ENCODE assay signal across 41 mouse cellular contexts in the genomic region with DNA sequence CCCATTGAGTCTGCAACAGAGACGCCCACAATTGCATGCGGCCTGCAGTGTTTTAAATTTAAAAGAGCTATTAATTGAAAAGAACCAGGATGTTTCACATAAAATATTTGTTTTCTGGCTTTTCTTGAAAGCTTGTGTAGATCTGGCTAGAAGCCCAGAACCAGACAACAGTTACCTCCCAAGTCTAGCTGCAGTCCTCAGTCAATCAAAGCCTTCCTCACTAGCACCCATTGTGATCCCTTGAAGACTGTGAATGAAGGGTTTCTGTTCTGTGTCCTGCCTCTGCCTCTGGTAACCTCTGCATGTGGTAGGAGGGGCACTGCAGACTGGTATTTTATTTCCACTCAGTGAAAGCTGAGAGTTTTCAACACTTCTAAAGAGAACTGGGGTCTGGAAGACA. TPM values are rescaled to one million over a fixed set of nuclear protein-coding genes. Genes with fewer than 3 reads are reported as not detected.
A peak's percentile ranks its signal among the peaks of the same experiment; 100 is the strongest.
DNase-seq lines count a peak whose midpoint lies in the region; ATAC-seq and TF ChIP-seq lines count a peak whose summit lies in the region.
"Had no signal": no experiment of that assay in that cellular context is flagged by ENCODE, and none has a peak within 500 bp of the region (broad histone marks: within the 10 kb centered on the region; RNA-seq: fewer than 3 reads in every experiment).

No protein-coding gene starts in this region.

- no peaks in the 10 kb centered on the region for H3K9me3 ChIP-seq in forebrain, embryonic 15.5 days
- H3K9me3 ChIP-seq in forebrain, embryonic 11.5 days (ENCODE audit: control insufficient read depth, low read length), result no peaks in the 10 kb centered on the region
- no peaks in the 10 kb centered on the region for H3K9me3 ChIP-seq in lung, embryonic 14.5 days (ENCODE audit: low read depth, low read length)
- H3K9me3 ChIP-seq: embryonic facial prominence, embryonic 13.5 days; hindbrain, embryonic 12.5 days; lung, embryonic 15.5 days; midbrain, embryonic 10.5 days; neural tube, embryonic 12.5 days had no signal

- H3K4me2 ChIP-seq in forebrain, embryonic 15.5 days (replicated peaks), result no peak overlapping the region
- H3K4me2 ChIP-seq in forebrain, embryonic 11.5 days (ENCODE audit: low read depth, low read length, severe bottlenecking), result no peak overlapping the region
- H3K4me2 ChIP-seq in lung, embryonic 14.5 days, result no peak overlapping the region
- H3K4me2 ChIP-seq: embryonic facial prominence, embryonic 13.5 days; heart, embryonic 11.5 days; hindbrain, embryonic 12.5 days; lung, embryonic 15.5 days; neural tube, embryonic 12.5 days had no signal

- no peak overlapping the region for H3K4me3 ChIP-seq in forebrain, embryonic 15.5 days
- no peak overlapping the region for H3K4me3 ChIP-seq in forebrain, embryonic 11.5 days (ENCODE audit: low read depth, low read length)
- no peak overlapping the region for H3K4me3 ChIP-seq in lung, embryonic 14.5 days (ENCODE audit: low read depth, low read length)
- H3K4me3 ChIP-seq: embryonic facial prominence, embryonic 13.5 days; erythroblast, embryonic 14.5 days; hindbrain, embryonic 12.5 days; layer of hippocampus, adult 2 months; left cerebral cortex, adult 2 months; lung, embryonic 15.5 days; midbrain, embryonic 10.5 days; myocyte; neural tube, embryonic 12.5 days had no signal

- 0 out of 2 replicates have a peak, but pooled peaks have one; percentile 43 for ATAC-seq in forebrain, embryonic 15.5 days (replicated peaks)
- no peak for ATAC-seq in forebrain, embryonic 11.5 days (replicated peaks; ENCODE audit: low FRiP score)
- ATAC-seq in lung, embryonic 14.5 days (ENCODE audit: insufficient read depth), result no peak
- ATAC-seq: CD4-positive, CD25-positive, alpha-beta regulatory T cell, adult 4 months; intestine, embryonic 16.5 days had no signal

- peaks cover 10% of the 10 kb centered on the region for H3K4me1 ChIP-seq in forebrain, embryonic 15.5 days
- no peaks in the 10 kb centered on the region for H3K4me1 ChIP-seq in forebrain, embryonic 11.5 days (replicated peaks; ENCODE audit: control insufficient read depth, insufficient read depth, low read length)
- no peaks in the 10 kb centered on the region for H3K4me1 ChIP-seq in lung, embryonic 14.5 days (ENCODE audit: insufficient read depth)
- H3K4me1 ChIP-seq: lung, embryonic 15.5 days; neural tube, embryonic 12.5 days had no signal

- no peak for TF ChIP-seq CTCF in lung, embryonic 14.5 days (IDR thresholded peaks at IDR 0.05; ENCODE audit: low read depth)
- TF ChIP-seq CTCF in brain, embryonic 14.5 days (IDR thresholded peaks at IDR 0.05; ENCODE audit: borderline replicate concordance, extremely low read depth, insufficient read depth, insufficient read length), result no peak

- no peak for DNase-seq in forebrain, embryonic 11.5 days (ENCODE audit: low spot score)
- peak; percentile 38 for DNase-seq in lung, embryonic 14.5 days
- no peak for DNase-seq in lung, adult 18-20 months
- peak; percentile 69 for DNase-seq in brain, embryonic 14.5 days (ENCODE audit: low read depth)
- no peak for DNase-seq in adrenal gland, adult 18-20 months (ENCODE audit: low spot score in 2 of 2)
- DNase-seq in gastrocnemius, postnatal 36 days, result no peak
- DNase-seq: adrenal gland, adult 8-10 months; cerebellum, adult 11-12 months; cerebellum, adult 9-11 months; embryo, embryonic 11 days; gastrocnemius, postnatal 25 days; heart, adult 18-20 months; heart, postnatal 36 days; kidney, adult 8-10 months; kidney, postnatal 25 days; liver; right cerebral cortex, adult 18-20 months; thymus, adult 2 months; thymus, postnatal 36 days had no signal

- H3K9ac ChIP-seq in forebrain, embryonic 15.5 days (replicated peaks), result no peak overlapping the region
- no peak overlapping the region for H3K9ac ChIP-seq in forebrain, embryonic 11.5 days (ENCODE audit: low read length)
- H3K9ac ChIP-seq in lung, embryonic 14.5 days, result no peak overlapping the region
- H3K9ac ChIP-seq: embryonic facial prominence, embryonic 13.5 days; hindbrain, embryonic 12.5 days; liver, embryonic 14.5 days; lung, embryonic 15.5 days; neural tube, embryonic 12.5 days had no signal

- intact Hi-C loops in gastrocnemius, postnatal 36 days (cut with DNase I), result no loop called here

- WGBS in forebrain, embryonic 15.5 days, result 18% methylated on average over 2 of the region's 2 CpGs
- 96% methylated on average over 2 of the region's 2 CpGs for WGBS in forebrain, embryonic 11.5 days
- 64% methylated on average over 2 of the region's 2 CpGs for WGBS in lung, embryonic 14.5 days

- H3K36me3 ChIP-seq in forebrain, embryonic 15.5 days, result no peaks in the 10 kb centered on the region; the same call in 1 of the 2 replicates
- no peaks in the 10 kb centered on the region for H3K36me3 ChIP-seq in forebrain, embryonic 11.5 days (ENCODE audit: control insufficient read depth, insufficient read depth, low read length)
- H3K36me3 ChIP-seq in lung, embryonic 14.5 days (ENCODE audit: insufficient read depth), result no peaks in the 10 kb centered on the region
- H3K36me3 ChIP-seq: hindbrain, embryonic 12.5 days; lung, embryonic 15.5 days; midbrain, embryonic 10.5 days; neural tube, embryonic 12.5 days had no signal

- no peaks in the 10 kb centered on the region for H3K27me3 ChIP-seq in forebrain, embryonic 15.5 days
- no peaks in the 10 kb centered on the region for H3K27me3 ChIP-seq in forebrain, embryonic 11.5 days (ENCODE audit: control insufficient read depth, insufficient read depth, low read length)
- no peaks in the 10 kb centered on the region for H3K27me3 ChIP-seq in lung, embryonic 14.5 days (ENCODE audit: insufficient read depth, low read length)
- H3K27me3 ChIP-seq: embryonic facial prominence, embryonic 13.5 days; hindbrain, embryonic 12.5 days; lung, embryonic 15.5 days; neural tube, embryonic 12.5 days had no signal

- no peak for TF ChIP-seq POLR2A in brain, embryonic 14.5 days (IDR thresholded peaks at IDR 0.05; ENCODE audit: borderline replicate concordance, extremely low read depth, insufficient read depth, insufficient read length, poor library complexity, severe bottlenecking)

- H3K27ac ChIP-seq in forebrain, embryonic 15.5 days (replicated peaks), result no peak overlapping the region
- H3K27ac ChIP-seq in forebrain, embryonic 11.5 days (ENCODE audit: low read depth, low read length), result no peak overlapping the region
- no peak overlapping the region for H3K27ac ChIP-seq in lung, embryonic 14.5 days (ENCODE audit: low read depth)
- H3K27ac ChIP-seq: embryonic facial prominence, embryonic 13.5 days; hindbrain, embryonic 12.5 days; layer of hippocampus, adult 2 months; left cerebral cortex, adult 2 months; liver, embryonic 14.5 days; lung, embryonic 15.5 days; midbrain, embryonic 10.5 days; neural tube, embryonic 12.5 days; stomach, postnatal 0 days had no signal

RNA-seq across cellular contexts. Expression of gene Bbs9, which starts 27.5 kb away (rescaled TPM):
- polyA plus RNA-seq in forebrain, embryonic 15.5 days (2015; fragmentation: Nextera tagmentation; extraction: Ambion mirVana), result 17.5 and 20.8 TPM in 2 replicates
- 15.5 and 18.4 TPM in 2 replicates for polyA plus RNA-seq in forebrain, embryonic 11.5 days (2014; fragmentation: Nextera tagmentation; extraction: Ambion mirVana)
- polyA plus RNA-seq in lung, embryonic 14.5 days (2014; fragmentation: Nextera tagmentation; extraction: Ambion mirVana), result 12.5 and 17.1 TPM in 2 replicates
- polyA plus RNA-seq in brain, embryonic 14.5 days (2012; rRNA removed), result 21.4 and 21.9 TPM in 2 replicates
- 10 to 100 TPM; 12.5 to 16.5 TPM for total RNA-seq in adrenal gland, adult 18-20 months (2021)
- total RNA-seq in gastrocnemius, postnatal 36 days (2021), result 1 to 10 TPM; 6.8 to 8.7 TPM
- polyA plus RNA-seq: erythroblast, embryonic 14.5 days had no signal

RNA-seq across cellular contexts. Expression of gene Rp9, which starts 33.4 kb away (rescaled TPM):
- 70.1 and 71.5 TPM in 2 replicates for polyA plus RNA-seq in forebrain, embryonic 15.5 days (2015; fragmentation: Nextera tagmentation; extraction: Ambion mirVana)
- polyA plus RNA-seq in forebrain, embryonic 11.5 days (2014; fragmentation: Nextera tagmentation; extraction: Ambion mirVana), result 50.7 and 54.5 TPM in 2 replicates
- polyA plus RNA-seq in lung, embryonic 14.5 days (2014; fragmentation: Nextera tagmentation; extraction: Ambion mirVana), result 65.7 and 71.0 TPM in 2 replicates
- 63.9 and 75.0 TPM in 2 replicates for polyA plus RNA-seq in brain, embryonic 14.5 days (2012; rRNA removed)
- 10 to 100 TPM; 31.6 to 35.5 TPM for total RNA-seq in adrenal gland, adult 18-20 months (2021)
- total RNA-seq in gastrocnemius, postnatal 36 days (2021), result 10 to 100 TPM; 31.3 to 33.2 TPM

RNA-seq across cellular contexts. Expression of gene Gm17545, which starts 48.9 kb away (rescaled TPM):
- polyA plus RNA-seq in forebrain, embryonic 15.5 days (2015; fragmentation: Nextera tagmentation; extraction: Ambion mirVana), result not detected in 2 replicates
- polyA plus RNA-seq in forebrain, embryonic 11.5 days (2014; fragmentation: Nextera tagmentation; extraction: Ambion mirVana), result not detected in 2 replicates
- not detected in 2 replicates for polyA plus RNA-seq in lung, embryonic 14.5 days (2014; fragmentation: Nextera tagmentation; extraction: Ambion mirVana)
- polyA plus RNA-seq in brain, embryonic 14.5 days (2012; rRNA removed), result not detected in 2 replicates
- total RNA-seq in adrenal gland, adult 18-20 months (2021), result not detected
- not detected for total RNA-seq in gastrocnemius, postnatal 36 days (2021)
- total RNA-seq: adrenal gland, adult 8-10 months; adrenal gland, postnatal 4 days; gastrocnemius, postnatal 25 days; heart, adult 18-20 months; heart, postnatal 36 days; layer of hippocampus, adult 2 months; layer of hippocampus, postnatal 14 days; left cerebral cortex, adult 2 months; left cerebral cortex, postnatal 25 days; megakaryocyte progenitor cell, adult 5-6 weeks; midbrain, postnatal 0 days had no signal
- polyA plus RNA-seq: CD4-positive, CD25-positive, alpha-beta regulatory T cell, adult 4 months; embryonic facial prominence, embryonic 13.5 days; erythroblast, embryonic 14.5 days; heart, embryonic 11.5 days; heart, embryonic 16.5 days; hindbrain, embryonic 12.5 days; intestine, embryonic 16.5 days; liver, embryonic 14.5 days; lung, embryonic 15.5 days; midbrain, embryonic 10.5 days; midbrain, postnatal 0 days; myocyte; neural tube, embryonic 12.5 days; spleen, adult 2 months; stomach, postnatal 0 days; thymus, adult 2 months had no signal

Comparison
In these comparisons a context has a peak if more than half of its experiments do, and no peak if none do; other contexts are left out.
1. DNase-seq: peak in lung, embryonic 14.5 days (single experiment) and brain, embryonic 14.5 days (single experiment); none in forebrain, embryonic 11.5 days (single experiment), lung, adult 18-20 months (0 of 2), adrenal gland, adult 18-20 months (0 of 2) and gastrocnemius, postnatal 36 days (0 of 2).